Mouse (Mus musculus) A20 (cell line): ENCODE measurements around the gene Ddc.
A peak's percentile ranks its signal among the peaks of the same experiment; 100 is the strongest.

ENCODE experiments used
- DNase-seq: peaks from one replicate; pipeline ENCODE4 v3.0.0-alpha.2; 2011; ENCODE audit warnings: low read depth, low spot score

Ddc gene

GRCm38 (mm10) chr11:11794626-11795025, 103.3 kb downstream of the Ddc start:
- DNase-seq, result no peak

- DNase-seq, result peak; percentile 90
These were observed 109.4 kb downstream of the Ddc start for GRCm38 (mm10) chr11:11788521-11788974.

GRCm38 (mm10) chr11:11785457-11785856, 112.5 kb downstream of the Ddc start:
- DNase-seq, result no peak

GRCm38 (mm10) chr11:11781728-11782127, 116.2 kb downstream of the Ddc start:
- DNase-seq, result peak; percentile 76

GRCm38 (mm10) chr11:11778345-11778744, 119.6 kb downstream of the Ddc start:
- DNase-seq, result no peak

GRCm38 (mm10) chr11:11777796-11778195, 120.1 kb downstream of the Ddc start:
- DNase-seq, result peak; percentile 85

- DNase-seq, result no peak
These were observed 120.7 kb downstream of the Ddc start for GRCm38 (mm10) chr11:11777246-11777645.

GRCm38 (mm10) chr11:11776822-11777174, 121.1 kb downstream of the Ddc start:
- DNase-seq, result peak; percentile 95

GRCm38 (mm10) chr11:11776071-11776821, 121.7 kb downstream of the Ddc start:
- peak; percentile 47 for DNase-seq

- DNase-seq, result no peak
These were observed 123.1 kb downstream of the Ddc start for GRCm38 (mm10) chr11:11774893-11775292.

- DNase-seq, result no peak
These were observed 123.6 kb downstream of the Ddc start for GRCm38 (mm10) chr11:11774384-11774783.

- no peak for DNase-seq
These were observed 125.7 kb downstream of the Ddc start for GRCm38 (mm10) chr11:11772196-11772595.

- DNase-seq, result no peak
These were observed 127.3 kb downstream of the Ddc start for GRCm38 (mm10) chr11:11770691-11771090.

GRCm38 (mm10) chr11:11769281-11769680, 128.7 kb downstream of the Ddc start:
- DNase-seq, result no peak

GRCm38 (mm10) chr11:11768057-11768456, 129.9 kb downstream of the Ddc start:
- peak; percentile 62 for DNase-seq

GRCm38 (mm10) chr11:11766736-11767135, 131.2 kb downstream of the Ddc start:
- no peak for DNase-seq

GRCm38 (mm10) chr11:11766105-11766504, 131.8 kb downstream of the Ddc start:
- DNase-seq, result peak; percentile 72

GRCm38 (mm10) chr11:11765414-11765813, 132.5 kb downstream of the Ddc start:
- DNase-seq, result peak; percentile 55
